Mouse (Mus musculus): ENCODE data around the gene Cirbp.

The Cirbp gene

DNA sequence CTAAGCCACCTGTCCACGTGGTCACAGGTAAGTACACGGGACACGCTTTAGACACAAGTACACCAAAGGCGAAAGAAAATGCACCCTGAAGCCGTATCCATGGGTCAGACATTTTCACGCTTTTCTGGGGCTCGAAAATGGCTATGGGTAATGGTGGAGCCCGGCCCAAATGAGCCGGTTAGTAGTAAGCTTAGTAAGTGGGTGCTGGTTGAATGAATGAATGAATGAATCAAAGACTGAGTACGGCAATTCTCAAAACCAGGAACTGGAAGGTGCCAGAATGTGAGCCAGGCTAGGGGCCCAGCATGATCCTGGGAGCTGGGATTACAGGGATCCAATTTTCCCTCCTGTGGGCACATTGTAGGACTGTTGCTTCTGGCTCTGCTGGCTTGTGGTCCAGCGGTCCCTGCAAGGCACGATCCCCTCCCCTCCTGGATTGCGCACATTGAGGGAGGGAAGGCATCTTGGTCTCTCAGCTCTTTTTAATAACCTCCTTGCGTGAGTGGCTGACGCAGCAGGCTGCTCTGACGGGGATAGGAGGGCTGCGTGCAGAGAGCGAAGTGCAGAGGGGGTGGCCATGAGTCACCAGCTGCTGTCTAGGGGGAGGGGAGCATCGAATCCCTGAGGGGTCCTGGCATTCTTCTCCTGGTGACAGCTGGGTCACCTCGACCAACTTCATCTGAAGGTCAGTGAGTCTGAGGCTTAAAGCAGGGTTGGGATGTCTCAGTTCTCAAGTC is at the start of gene Cirbp:
TSS of gene Cirbp (plus strand) at position 594 of the 737 bp plus-strand sequence.
- DNase-seq (ENCODE audit: low spot score in 2 of 2), result no peak

- peak; percentile 63 to 74 for DNase-seq (ENCODE audit: low spot score in 2 of 2)
These were observed 49.2 kb upstream of the Cirbp start for GRCm38 (mm10) chr10:80116563-80116926.

GRCm38 (mm10) chr10:80116927-80117691 is 48.7 kb upstream of the Cirbp start:
- peak; percentile 65 to 67 for DNase-seq (ENCODE audit: low spot score in 2 of 2)

- DNase-seq (ENCODE audit: low spot score in 2 of 2), result no peak
These were observed 48.0 kb upstream of the Cirbp start for GRCm38 (mm10) chr10:80117736-80118135.

DNA sequence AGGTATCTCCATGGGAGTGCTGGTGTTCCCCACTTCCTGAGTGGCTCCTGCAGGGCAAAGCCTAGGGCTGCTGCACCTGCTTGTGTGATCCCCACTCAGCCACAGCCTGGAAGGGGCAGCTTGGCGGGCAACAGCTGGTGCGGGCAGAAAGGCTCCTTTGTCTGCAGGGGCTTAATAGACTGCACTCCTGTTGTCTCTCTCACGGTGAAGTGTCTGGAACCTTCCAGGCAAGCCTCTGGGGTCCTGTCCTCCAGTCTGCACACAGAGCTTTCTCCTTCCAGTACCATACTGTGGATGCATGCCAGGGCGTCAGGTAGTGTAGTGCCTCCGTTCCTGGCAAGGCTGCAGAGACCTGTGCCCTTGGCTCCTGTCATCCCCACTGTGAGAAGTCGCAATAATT is 47.2 kb upstream of the Cirbp start:
- no peak for DNase-seq (ENCODE audit: low spot score in 2 of 2)

GRCm38 (mm10) chr10:80120146-80120545 is 45.6 kb upstream of the Cirbp start:
- no peak for DNase-seq (ENCODE audit: low spot score in 2 of 2)

- no peak for DNase-seq (ENCODE audit: low spot score in 2 of 2)
These were observed 44.1 kb upstream of the Cirbp start for GRCm38 (mm10) chr10:80121639-80122038.

DNA sequence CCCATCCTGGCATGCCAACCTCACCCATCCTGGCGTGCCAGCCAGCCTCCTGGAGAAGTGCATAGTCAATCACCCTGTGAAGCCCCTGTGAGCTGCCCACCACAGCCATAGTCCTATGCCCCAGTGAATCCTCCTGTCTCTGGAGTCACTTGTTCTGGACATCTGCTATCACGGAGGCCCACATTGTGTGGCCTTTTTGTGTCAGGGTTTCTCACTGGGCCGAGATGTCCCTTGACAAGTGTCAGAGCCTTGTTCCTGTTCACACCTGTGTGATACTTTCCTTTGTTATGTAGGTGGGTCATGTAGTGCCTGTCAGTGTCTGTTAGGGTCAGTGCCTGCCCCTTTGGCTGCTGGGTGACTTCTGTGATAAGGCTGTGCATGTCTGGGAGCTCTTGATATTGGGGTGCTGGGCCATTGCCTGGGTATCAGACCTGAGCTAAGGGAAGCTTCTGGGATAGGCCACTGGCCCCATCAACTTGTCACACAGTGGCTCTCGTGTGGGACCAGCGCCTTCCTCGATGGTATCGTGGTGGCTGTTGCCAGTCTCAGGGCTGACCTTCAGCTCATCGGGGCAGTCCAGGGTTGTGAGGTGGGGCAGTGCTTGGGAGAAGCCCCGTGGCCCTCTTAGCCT is 41.7 kb upstream of the Cirbp start:
- DNase-seq (ENCODE audit: low spot score in 2 of 2), result peak; percentile 54 to 59

DNA sequence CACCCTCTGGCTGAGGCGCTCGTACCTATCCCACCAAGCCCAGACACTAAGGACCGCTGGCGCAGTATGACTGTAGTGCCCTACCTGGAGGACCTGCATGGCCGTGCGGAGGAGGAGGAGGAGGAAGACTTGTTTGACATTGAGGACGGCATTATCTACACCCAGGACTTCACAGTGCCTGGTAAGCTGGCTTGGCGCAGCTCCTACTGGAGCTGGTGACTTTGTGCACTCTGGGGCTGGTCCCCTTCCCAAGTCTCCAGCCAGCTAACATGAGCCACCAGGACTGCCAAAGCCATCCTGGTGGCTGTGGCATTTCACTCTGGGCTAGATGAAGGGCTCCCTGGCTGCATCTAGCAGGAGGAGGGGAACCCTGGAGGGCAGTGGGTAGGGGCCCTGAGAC is 37.9 kb upstream of the Cirbp start:
- no peak for DNase-seq (ENCODE audit: low spot score in 2 of 2)

DNA sequence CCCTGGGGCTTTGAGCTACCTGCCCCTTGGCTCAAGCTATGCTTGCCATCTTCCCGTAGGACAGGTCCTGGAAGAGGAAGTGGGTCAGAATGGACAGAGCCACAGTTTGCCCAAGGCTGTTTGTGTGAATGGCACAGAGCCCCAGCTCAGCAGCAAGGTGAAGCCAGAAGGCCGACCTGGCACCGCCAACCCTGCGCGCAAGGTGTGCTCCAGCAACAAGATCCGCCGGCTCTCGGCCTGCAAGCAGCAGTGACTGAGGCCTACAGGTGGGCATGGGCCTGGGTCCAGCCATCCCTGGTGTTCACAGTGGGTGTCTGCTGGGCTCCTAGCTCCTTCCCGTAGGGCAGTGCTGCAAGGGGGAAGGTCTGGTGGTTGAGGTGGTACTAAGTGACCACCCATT is 35.9 kb upstream of the Cirbp start:
- no peak for DNase-seq (ENCODE audit: low spot score in 2 of 2)

- no peak for DNase-seq (ENCODE audit: low spot score in 2 of 2)
These were observed 35.3 kb upstream of the Cirbp start for GRCm38 (mm10) chr10:80130403-80131031.

DNA sequence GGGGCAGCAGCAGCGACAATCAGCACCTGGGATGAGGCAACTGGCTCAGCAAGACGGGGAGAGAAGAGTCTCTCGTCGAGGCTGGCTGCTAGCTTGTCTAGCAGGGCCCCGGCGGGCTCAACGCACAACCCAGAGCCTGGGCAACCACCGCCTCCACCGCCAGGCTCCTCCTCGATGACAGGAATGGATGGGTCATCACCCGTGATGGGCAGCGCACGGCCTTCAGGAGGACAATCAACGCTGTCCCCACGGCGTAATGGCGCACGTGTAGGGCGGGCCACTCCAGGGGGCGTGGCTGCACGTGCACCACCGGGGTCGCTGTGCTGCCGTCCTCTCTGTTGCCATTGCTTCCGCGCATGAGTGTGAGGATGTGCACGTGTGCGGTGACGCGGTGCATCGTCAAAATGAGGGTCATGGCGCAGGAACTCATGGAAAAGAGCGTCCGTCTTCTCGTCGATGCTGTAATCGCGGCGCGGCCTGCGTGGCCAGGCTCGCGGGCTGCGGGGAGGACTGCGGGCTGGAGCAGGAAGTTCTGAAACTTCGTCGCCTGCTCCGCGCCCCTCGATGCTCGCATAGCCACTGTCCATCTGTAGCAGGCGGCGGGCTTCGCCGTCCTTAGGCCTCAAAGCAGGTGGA is 34.4 kb upstream of the Cirbp start:
- no peak for DNase-seq (ENCODE audit: low spot score in 2 of 2)

DNA sequence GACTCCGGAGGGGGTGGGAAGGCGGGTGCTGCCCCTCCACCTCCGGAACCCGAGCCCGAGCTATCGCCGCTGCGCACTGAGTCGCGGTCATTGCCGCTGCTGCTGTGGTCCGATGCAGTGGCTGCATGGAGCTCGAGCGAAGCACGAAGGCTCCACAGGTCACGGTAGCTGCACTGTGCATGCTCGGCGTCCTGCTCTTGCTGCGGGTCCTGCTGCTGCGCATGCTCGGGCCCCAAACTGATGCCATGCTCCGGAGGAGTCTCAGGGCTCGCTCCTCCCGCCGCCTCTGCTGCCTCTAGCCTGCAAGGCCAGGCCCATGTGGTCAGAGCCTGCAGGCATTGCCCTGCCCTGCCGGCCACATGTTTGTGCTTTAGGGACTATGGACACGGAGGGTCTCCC is 33.8 kb upstream of the Cirbp start:
- DNase-seq (ENCODE audit: low spot score in 2 of 2), result no peak

DNA sequence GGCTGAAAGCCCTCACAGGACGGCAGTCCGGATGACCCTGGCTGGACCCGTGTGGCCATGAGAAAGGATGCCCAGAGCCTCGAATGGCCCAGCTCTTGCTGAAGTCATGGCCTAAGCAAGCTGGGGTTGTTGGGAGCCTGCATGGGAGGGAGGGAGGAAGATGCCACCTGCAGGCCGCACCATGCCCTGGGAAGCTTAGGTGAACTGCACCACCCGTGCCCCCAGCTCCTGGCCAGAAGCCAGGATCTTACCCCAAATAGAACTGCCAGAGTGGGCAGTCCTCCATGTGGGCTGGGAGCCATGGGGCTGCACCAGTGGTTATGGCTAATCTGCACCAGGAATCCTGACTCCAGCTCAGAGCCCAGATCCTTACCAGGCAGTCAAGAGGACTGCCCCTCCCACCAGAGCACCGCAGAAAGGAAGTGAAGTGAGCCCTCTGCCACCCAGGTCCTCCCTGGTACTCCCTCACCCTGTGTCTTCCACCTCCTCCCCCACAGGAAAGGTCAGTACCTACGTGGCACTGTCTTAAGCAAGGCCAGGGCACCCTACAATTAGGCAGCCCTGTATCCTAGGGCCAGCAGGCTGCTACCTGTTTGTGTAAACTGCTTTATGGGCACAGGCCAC is 32.4 kb upstream of the Cirbp start:
- DNase-seq (ENCODE audit: low spot score in 2 of 2), result no peak

GRCm38 (mm10) chr10:80134421-80134820 is 31.4 kb upstream of the Cirbp start:
- no peak for DNase-seq (ENCODE audit: low spot score in 2 of 2)

GRCm38 (mm10) chr10:80135161-80135560 is 30.6 kb upstream of the Cirbp start:
- DNase-seq (ENCODE audit: low spot score in 2 of 2), result no peak

- no peak for DNase-seq (ENCODE audit: low spot score in 2 of 2)
These were observed 30.1 kb upstream of the Cirbp start for GRCm38 (mm10) chr10:80135641-80136040.

DNA sequence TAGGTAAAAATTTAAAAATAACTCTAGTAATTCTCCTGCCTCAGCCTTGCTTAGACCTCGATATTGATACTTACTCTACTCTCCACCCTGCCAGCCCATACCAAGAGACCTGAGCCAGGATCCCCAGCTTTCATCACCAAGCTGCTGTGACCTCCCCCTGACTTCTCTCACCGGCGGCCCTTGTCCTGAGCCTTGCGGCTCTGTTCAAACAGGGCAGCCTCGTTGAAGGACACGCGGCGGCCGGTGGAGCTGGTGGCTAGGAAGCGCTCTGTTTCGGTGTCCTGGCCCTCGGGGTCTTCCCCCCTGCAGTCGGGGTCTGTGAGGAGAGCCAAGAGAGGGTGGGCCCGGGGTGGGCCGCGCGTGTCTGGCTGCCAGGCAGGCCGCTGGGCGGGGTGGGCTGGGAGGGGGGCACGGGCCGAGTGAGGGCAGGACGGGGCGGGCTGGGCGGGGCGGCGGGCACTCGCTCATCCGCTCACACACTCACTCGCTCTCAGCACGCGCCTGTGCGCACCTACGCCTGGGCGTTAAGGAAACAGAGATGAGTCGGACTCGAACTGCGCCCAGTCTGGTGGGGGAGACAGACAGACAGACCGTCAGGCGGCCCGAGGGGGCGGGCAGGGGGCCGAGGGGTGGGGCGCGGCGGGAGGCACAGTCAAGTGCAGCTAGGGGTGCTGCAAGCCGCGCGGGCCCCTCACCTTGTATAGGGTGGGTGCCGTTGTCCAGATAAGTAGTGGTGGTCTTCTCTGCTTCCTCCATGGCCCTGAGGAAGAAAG is 29.4 kb upstream of the Cirbp start:
- no peak for DNase-seq (ENCODE audit: low spot score in 2 of 2)

DNA sequence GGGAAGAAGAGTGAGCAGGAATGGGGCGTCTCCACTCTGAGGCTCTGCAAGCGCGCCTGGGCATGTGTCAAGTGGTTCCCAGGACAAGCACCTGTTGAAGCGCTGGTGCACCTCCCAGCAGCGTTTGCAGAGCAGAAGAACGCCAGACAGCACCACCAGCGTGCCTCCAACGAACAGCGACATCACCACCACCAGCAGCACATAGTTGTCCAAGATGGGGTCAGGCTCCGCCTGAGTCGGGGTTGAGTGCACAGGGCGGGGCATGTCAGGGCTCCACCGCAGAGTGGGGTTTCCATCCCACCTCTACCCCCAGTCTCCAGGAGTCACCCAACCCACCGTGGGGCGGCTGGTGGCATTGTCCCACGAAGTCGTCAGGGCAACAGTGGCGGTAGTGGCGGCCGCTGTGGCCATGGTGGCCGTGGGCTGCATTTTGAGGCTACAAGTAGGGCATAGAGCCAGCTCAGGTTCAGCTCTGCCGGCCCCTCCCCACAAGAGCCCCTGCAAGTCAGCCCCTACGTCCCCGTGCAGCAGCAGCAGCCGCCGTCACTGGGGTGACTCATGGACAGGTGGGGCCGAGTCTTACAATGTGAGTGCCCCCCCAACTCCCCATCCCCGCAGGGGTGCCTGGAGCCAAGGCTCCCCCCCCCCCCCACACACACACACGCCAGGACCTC is 28.7 kb upstream of the Cirbp start:
- peak in 1 of 2 experiments; percentile 49 for DNase-seq (ENCODE audit: low spot score in 2 of 2)

Data from spleen, postnatal 10 days (tissue).